Mouse (Mus musculus): ENCODE data around the gene Ubl4b. TPM values are rescaled to one million over a fixed set of nuclear protein-coding genes. Genes with fewer than 3 reads are reported as not detected.

Gene Ubl4b
- polyA plus RNA-seq, 1 experiment from 2014 or later, result not detected

GRCm38 (mm10) chr3:107595264-107595937, 40.5 kb upstream of the Ubl4b start:
- DNase-seq (no peak), ATAC-seq (no peak)
- H3K36me3 ChIP-seq (replicated peaks; ENCODE audit: insufficient read depth, low read length), result no peaks in the 10 kb centered on the region
- TF ChIP-seq CTCF (IDR thresholded peaks at IDR 0.05; ENCODE audit: low read depth) (no peak), EP300 (IDR thresholded peaks at IDR 0.05; ENCODE audit: low read depth) (no peak)
- H3K27ac ChIP-seq (ENCODE audit: low read depth), result no peak overlapping the region
- peaks cover 7% of the 10 kb centered on the region; the same call in 1 of the 2 replicates for H3K4me1 ChIP-seq (ENCODE audit: insufficient read depth)
- H3K9ac ChIP-seq (replicated peaks), result no peak overlapping the region
- H3K27me3 ChIP-seq (ENCODE audit: insufficient read depth, low read length), result peaks cover 88% of the 10 kb centered on the region
- H3K4me2 ChIP-seq (ENCODE audit: low read depth, low read length), result peak overlapping the region; percentile 58
- H3K4me3 ChIP-seq (ENCODE audit: low read depth, low read length), result peak overlapping the region; percentile 34
- WGBS (ENCODE audit: insufficient replicate concordance), result 2% methylated on average over 45 of the region's 50 CpGs
- no peaks in the 10 kb centered on the region for H3K9me3 ChIP-seq (ENCODE audit: low read length)

GRCm38 (mm10) chr3:107594662-107595263, 39.9 kb upstream of the Ubl4b start, which contains the start of gene Alx3:
Gene Alx3, plus strand, starts transcription at chr3:107595031.
- Histone ChIP-seq H3K4me2 (ENCODE audit: low read depth, low read length) (peak within 1 kb of the TSS; percentile 58), H3K4me1 (ENCODE audit: insufficient read depth) (peaks cover 7% of the 10 kb centered on the region; the same call in 1 of the 2 replicates), H3K9ac (replicated peaks) (no peak within 1 kb of the TSS), H3K9me3 (ENCODE audit: low read length) (no peaks in the 10 kb centered on the region), H3K27ac (ENCODE audit: low read depth) (no peak within 1 kb of the TSS), H3K27me3 (ENCODE audit: insufficient read depth, low read length) (peaks cover 88% of the 10 kb centered on the region), H3K36me3 (replicated peaks; ENCODE audit: insufficient read depth, low read length) (no peaks in the 10 kb centered on the region), H3K4me3 (ENCODE audit: low read depth, low read length) (peak within 1 kb of the TSS; percentile 34)
- WGBS (ENCODE audit: insufficient replicate concordance), result 2% methylated on average over 37 of the region's 46 CpGs
- no peak for DNase-seq
- ATAC-seq, result no peak
- TF ChIP-seq EP300 (IDR thresholded peaks at IDR 0.05; ENCODE audit: low read depth), result no peak
- TF ChIP-seq CTCF (IDR thresholded peaks at IDR 0.05; ENCODE audit: low read depth), result no peak

- DNase-seq (no peak), ATAC-seq (no peak)
- H3K36me3 ChIP-seq (replicated peaks; ENCODE audit: insufficient read depth, low read length), result no peaks in the 10 kb centered on the region
- no peak overlapping the region for H3K9ac ChIP-seq (replicated peaks)
- WGBS (ENCODE audit: insufficient replicate concordance), result 32% methylated on average over 2 of the region's 2 CpGs
- H3K4me1 ChIP-seq (ENCODE audit: insufficient read depth), result peaks cover 7% of the 10 kb centered on the region; the same call in 1 of the 2 replicates
- H3K4me2 ChIP-seq (ENCODE audit: low read depth, low read length), result no peak overlapping the region
- H3K27ac ChIP-seq (ENCODE audit: low read depth), result no peak overlapping the region
- TF ChIP-seq EP300 (IDR thresholded peaks at IDR 0.05; ENCODE audit: low read depth), result no peak
- H3K27me3 ChIP-seq (ENCODE audit: insufficient read depth, low read length), result peaks cover 84% of the 10 kb centered on the region
- H3K9me3 ChIP-seq (ENCODE audit: low read length), result no peaks in the 10 kb centered on the region
- no peak overlapping the region for H3K4me3 ChIP-seq (ENCODE audit: low read depth, low read length)
Observed at GRCm38 (mm10) chr3:107593632-107594031, 38.8 kb upstream of the Ubl4b start.

DNA sequence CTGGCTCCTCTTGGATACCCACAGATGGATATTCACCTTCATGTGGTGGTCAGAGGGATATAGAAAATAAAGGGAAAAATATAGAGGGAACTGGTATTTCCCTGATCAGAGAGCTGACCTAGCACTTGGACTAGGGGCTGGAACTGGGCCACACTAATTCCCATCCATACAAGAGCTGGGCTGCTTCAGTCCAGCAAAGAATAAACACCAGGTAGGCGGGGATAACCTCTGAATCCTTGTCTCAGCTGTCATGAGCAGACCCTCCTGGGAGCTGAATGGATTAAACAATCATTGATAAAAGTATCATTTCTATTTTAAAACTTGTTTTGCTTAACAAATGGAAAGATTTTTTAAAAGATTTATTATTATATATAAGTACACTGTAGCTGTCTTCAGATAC, 36.7 kb upstream of the Ubl4b start:
- no peak for TF ChIP-seq EP300 (IDR thresholded peaks at IDR 0.05; ENCODE audit: low read depth)
- TF ChIP-seq CTCF (IDR thresholded peaks at IDR 0.05; ENCODE audit: low read depth), result no peak
- WGBS (ENCODE audit: insufficient replicate concordance), result 37% methylated on average over 1 of the region's 1 CpGs
- no peak overlapping the region for H3K4me3 ChIP-seq (ENCODE audit: low read depth, low read length)
- peaks cover 77% of the 10 kb centered on the region for H3K27me3 ChIP-seq (ENCODE audit: insufficient read depth, low read length)
- no peak for ATAC-seq
- peaks cover 7% of the 10 kb centered on the region; the same call in 1 of the 2 replicates for H3K4me1 ChIP-seq (ENCODE audit: insufficient read depth)
- DNase-seq, result no peak
- H3K4me2 ChIP-seq (ENCODE audit: low read depth, low read length), result no peak overlapping the region
- H3K9ac ChIP-seq (replicated peaks), result no peak overlapping the region
- H3K9me3 ChIP-seq (ENCODE audit: low read length), result no peaks in the 10 kb centered on the region
- H3K36me3 ChIP-seq (replicated peaks; ENCODE audit: insufficient read depth, low read length), result no peaks in the 10 kb centered on the region
- no peak overlapping the region for H3K27ac ChIP-seq (ENCODE audit: low read depth)

DNA sequence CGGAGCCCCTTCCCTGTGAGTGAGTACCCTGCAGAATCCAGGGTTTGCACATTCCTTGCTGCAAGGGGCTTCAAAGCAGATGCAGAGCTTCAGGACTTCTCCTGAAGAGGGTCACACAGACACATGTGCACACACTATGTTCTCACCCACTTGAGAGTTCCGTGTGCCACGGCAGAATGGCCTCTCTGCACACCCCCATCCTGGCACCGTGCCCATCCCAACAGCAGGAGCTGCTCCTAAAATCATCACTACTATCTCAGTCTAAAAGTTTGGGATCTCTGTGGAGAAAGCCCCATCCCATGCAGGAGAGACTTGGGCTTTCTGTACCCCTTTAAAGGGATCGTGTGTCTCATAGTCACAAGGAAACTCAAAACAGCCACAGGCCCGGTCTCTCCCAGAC, 31.6 kb upstream of the Ubl4b start:
- ATAC-seq (no peak), DNase-seq (no peak)
- no peak overlapping the region for H3K27ac ChIP-seq (ENCODE audit: low read depth)
- no peak for TF ChIP-seq CTCF (IDR thresholded peaks at IDR 0.05; ENCODE audit: low read depth)
- TF ChIP-seq EP300 (IDR thresholded peaks at IDR 0.05; ENCODE audit: low read depth), result no peak
- no peak overlapping the region for H3K4me2 ChIP-seq (ENCODE audit: low read depth, low read length)
- H3K36me3 ChIP-seq (replicated peaks; ENCODE audit: insufficient read depth, low read length), result no peaks in the 10 kb centered on the region
- H3K4me3 ChIP-seq (ENCODE audit: low read depth, low read length), result no peak overlapping the region
- peaks cover 79% of the 10 kb centered on the region for H3K27me3 ChIP-seq (ENCODE audit: insufficient read depth, low read length)
- 66% methylated on average over 6 of the region's 6 CpGs for WGBS (ENCODE audit: insufficient replicate concordance)
- H3K9ac ChIP-seq (replicated peaks), result no peak overlapping the region
- no peaks in the 10 kb centered on the region for H3K9me3 ChIP-seq (ENCODE audit: low read length)
- peaks cover 2% of the 10 kb centered on the region; the same call in 1 of the 2 replicates for H3K4me1 ChIP-seq (ENCODE audit: insufficient read depth)

- H3K36me3 ChIP-seq (replicated peaks; ENCODE audit: insufficient read depth, low read length), result no peaks in the 10 kb centered on the region
- no peak overlapping the region for H3K9ac ChIP-seq (replicated peaks)
- WGBS (ENCODE audit: insufficient replicate concordance), result 15% methylated on average over 1 of the region's 1 CpGs
Observed at GRCm38 (mm10) chr3:107583893-107584292, 29.0 kb upstream of the Ubl4b start.

More at GRCm38 (mm10) chr3:107583893-107584292, 29.0 kb upstream of the Ubl4b start:
- TF ChIP-seq EP300 (IDR thresholded peaks at IDR 0.05; ENCODE audit: low read depth), result no peak
- TF ChIP-seq CTCF (IDR thresholded peaks at IDR 0.05; ENCODE audit: low read depth), result no peak
- no peak overlapping the region for H3K4me3 ChIP-seq (ENCODE audit: low read depth, low read length)
- no peak for DNase-seq
- H3K4me2 ChIP-seq (ENCODE audit: low read depth, low read length), result no peak overlapping the region
- no peak for ATAC-seq
- H3K4me1 ChIP-seq (ENCODE audit: insufficient read depth), result peaks cover 2% of the 10 kb centered on the region; the same call in 1 of the 2 replicates
- H3K27ac ChIP-seq (ENCODE audit: low read depth), result no peak overlapping the region
- no peaks in the 10 kb centered on the region for H3K9me3 ChIP-seq (ENCODE audit: low read length)
- H3K27me3 ChIP-seq (ENCODE audit: insufficient read depth, low read length), result peaks cover 81% of the 10 kb centered on the region

Measured in liver, postnatal 0 days (tissue).